Mouse (Mus musculus) liver, embryonic 15.5 days (tissue): ENCODE results near the gene Ctsh. TPM values are rescaled to one million over a fixed set of nuclear protein-coding genes. Genes with fewer than 3 reads are reported as not detected.

ENCODE experiments used
- ATAC-seq: fragments of 200-750 bp; cut with Nextera tagmentation; 2 replicates; pipeline ENCODE4 v1.8.0; 2017; ENCODE audit warnings: moderate number of reproducible peaks, mild to moderate bottlenecking, moderate library complexity; ENCODE audit not compliant: insufficient read depth
- H3K27ac ChIP-seq: fragments of 300-500 bp; sonication (generic); replicated peaks from 2 replicates; pipeline ENCODE4 v1.5.1; 2015; ENCODE audit warnings: mild to moderate bottlenecking, inconsistent platforms
- H3K27me3 ChIP-seq: fragments of 300-500 bp; sonication (generic); 2 replicates; pipeline ENCODE4 v1.6.1; 2015; ENCODE audit warnings: mild to moderate bottlenecking, inconsistent platforms
- H3K36me3 ChIP-seq: fragments of 300-500 bp; sonication (generic); replicated peaks from 2 replicates; pipeline ENCODE4 v1.6.1; 2015; ENCODE audit warnings: moderate library complexity, mild to moderate bottlenecking, inconsistent platforms
- H3K4me1 ChIP-seq: fragments of 300-500 bp; sonication (generic); replicated peaks from 2 replicates; pipeline ENCODE4 v1.6.1; 2015; ENCODE audit warnings: inconsistent platforms
- H3K4me2 ChIP-seq: fragments of 300-500 bp; sonication (generic); 2 replicates; pipeline ENCODE4 v1.6.1; 2015; ENCODE audit warnings: moderate library complexity, mild to moderate bottlenecking, inconsistent platforms
- H3K4me3 ChIP-seq: fragments of 300-500 bp; sonication (generic); replicated peaks from 2 replicates; pipeline ENCODE4 v1.5.1; 2015; ENCODE audit warnings: mild to moderate bottlenecking, inconsistent platforms
- H3K9ac ChIP-seq: fragments of 300-500 bp; sonication (generic); 2 replicates; pipeline ENCODE4 v1.6.1; 2015; ENCODE audit warnings: moderate library complexity, mild to moderate bottlenecking, inconsistent platforms
- H3K9me3 ChIP-seq: fragments of 300-500 bp; sonication (generic); replicated peaks from 2 replicates; pipeline ENCODE4 v1.6.1; 2016; ENCODE audit warnings: inconsistent platforms
- WGBS: fragments of 180-500 bp; shearing (Covaris S2); methylation state at CpG from one replicate; pipeline ENCODE4 v1.1.7; 2015; ENCODE audit warnings: mixed read lengths; ENCODE audit not compliant: insufficient replicate concordance; 5-methylcytosine and 5-hydroxymethylcytosine counted together
- polyA plus RNA-seq: library from polyadenylated mRNA; unstranded; fragments of >200 nt; fragmentation: Nextera tagmentation; extraction: Ambion mirVana; gene quantifications from 2 replicates; pipeline ENCODE4 v1.2.1, GENCODE M21; 2015

Gene Ctsh
- polyA plus RNA-seq, 1 experiment from 2014 or later = 123 TPM

DNA sequence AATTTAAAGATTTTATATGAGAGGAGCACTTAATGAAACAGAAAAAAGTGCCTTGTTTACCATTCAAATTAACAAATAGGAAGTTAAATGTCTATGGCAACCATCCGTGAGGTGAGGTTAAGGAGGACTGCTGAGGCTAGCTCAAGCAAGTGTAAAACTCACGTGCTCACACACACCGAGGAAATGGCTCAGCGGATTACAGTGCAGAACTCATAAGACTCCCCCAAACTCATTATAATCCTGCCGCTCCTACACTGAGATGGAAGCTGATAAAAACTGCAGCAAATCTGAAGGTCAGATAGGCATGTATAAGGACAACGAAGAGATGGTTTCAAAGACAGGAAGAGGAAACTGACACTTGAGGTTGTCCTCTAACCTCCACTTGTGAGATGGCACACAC is 55.4 kb downstream of the Ctsh start:
- no peak overlapping the region for H3K4me3 ChIP-seq
- H3K4me2 ChIP-seq = no peak overlapping the region
- H3K36me3 ChIP-seq = peaks cover 40% of the 10 kb centered on the region
- H3K9me3 ChIP-seq = no peaks in the 10 kb centered on the region
- no peak overlapping the region for H3K27ac ChIP-seq
- H3K4me1 ChIP-seq = peaks cover 34% of the 10 kb centered on the region
- no peak for ATAC-seq
- H3K9ac ChIP-seq = no peak overlapping the region
- 53% methylated on average over 6 of the region's 6 CpGs for WGBS
- no peaks in the 10 kb centered on the region for H3K27me3 ChIP-seq

GRCm38 (mm10) chr9:90113151-90113550 is 59.2 kb downstream of the Ctsh start:
- 0 out of 2 replicates have a peak, but pooled peaks have one; percentile 12 for ATAC-seq
- H3K4me2 ChIP-seq = peak overlapping the region; percentile 75
- H3K4me1 ChIP-seq = peaks cover 48% of the 10 kb centered on the region
- H3K36me3 ChIP-seq = peaks cover 16% of the 10 kb centered on the region
- peak overlapping the region; percentile 91 for H3K9ac ChIP-seq
- WGBS = under 1% methylated on average over 13 of the region's 13 CpGs
- peak overlapping the region; percentile 97 for H3K27ac ChIP-seq
- H3K9me3 ChIP-seq = no peaks in the 10 kb centered on the region
- H3K4me3 ChIP-seq = peak overlapping the region; percentile 79
- H3K27me3 ChIP-seq = no peaks in the 10 kb centered on the region

DNA sequence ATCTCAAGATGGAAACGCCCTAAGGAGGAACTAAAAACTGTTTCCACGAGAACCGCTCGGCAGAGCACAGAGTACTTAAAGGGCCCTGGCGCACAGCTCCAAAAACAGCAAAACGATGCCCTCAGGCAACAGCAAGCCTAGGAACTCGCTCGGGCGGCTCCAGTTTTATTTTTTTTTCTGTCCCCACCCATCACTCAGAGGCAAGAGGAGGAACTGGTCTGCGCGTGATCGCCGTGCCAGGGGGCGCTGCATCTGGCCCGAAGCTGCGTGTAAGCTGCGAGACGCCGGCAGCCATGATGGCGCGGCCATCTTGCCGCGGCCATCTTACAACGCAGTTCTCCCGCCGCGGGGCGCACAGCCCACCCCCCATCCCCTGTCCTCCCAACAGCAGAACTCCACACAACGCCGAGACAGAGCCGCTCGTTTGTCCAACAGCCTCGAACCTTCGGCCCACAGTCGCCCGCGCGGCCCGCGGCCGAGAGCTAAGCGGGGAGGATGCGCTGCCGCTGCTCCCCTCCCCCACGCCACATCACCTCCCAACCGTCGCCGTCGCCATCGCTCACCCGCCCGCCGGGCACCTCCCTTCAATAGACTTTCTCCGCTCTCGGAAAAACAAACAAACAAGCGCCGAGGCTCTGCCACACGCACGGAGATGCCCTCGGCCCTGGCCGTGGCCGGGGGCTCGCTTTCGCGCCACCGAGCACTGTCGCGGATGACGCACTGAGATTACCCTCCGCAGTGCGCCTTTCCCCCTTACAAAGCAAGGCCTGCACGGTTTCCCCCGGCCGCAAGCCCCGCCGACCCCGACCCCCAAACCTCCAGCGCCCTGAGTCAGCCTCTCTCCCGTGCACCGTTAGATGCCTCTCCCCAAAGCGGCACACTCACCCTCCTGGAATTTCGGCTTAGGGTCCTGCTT is 60.0 kb downstream of the Ctsh start:
- H3K4me1 ChIP-seq = peaks cover 45% of the 10 kb centered on the region
- no peaks in the 10 kb centered on the region for H3K27me3 ChIP-seq
- peak overlapping the region; percentile 75 for H3K4me2 ChIP-seq
- H3K36me3 ChIP-seq = peaks cover 9% of the 10 kb centered on the region
- H3K9me3 ChIP-seq = no peaks in the 10 kb centered on the region
- WGBS = under 1% methylated on average over 82 of the region's 82 CpGs
- peak overlapping the region; percentile 79 for H3K4me3 ChIP-seq
- peak overlapping the region; percentile 97 for H3K27ac ChIP-seq
- ATAC-seq = peak; percentile 77
- peak overlapping the region; percentile 91 for H3K9ac ChIP-seq

- Histone ChIP-seq H3K9ac (peak within 1 kb of the TSS; percentile 91), H3K4me1 (peaks cover 39% of the 10 kb centered on the region), H3K27ac (peak within 1 kb of the TSS; percentile 97), H3K36me3 (0 out of 2 replicates have a peak, but pooled peaks cover 3% of the 10 kb centered on the region), H3K27me3 (no peaks in the 10 kb centered on the region), H3K4me2 (peak within 1 kb of the TSS; percentile 75), H3K9me3 (no peaks in the 10 kb centered on the region), H3K4me3 (peak within 1 kb of the TSS; percentile 79)
- 2% methylated on average over 39 of the region's 40 CpGs for WGBS
- peak; percentile 91 for ATAC-seq
These were observed 60.8 kb downstream of the Ctsh start, which contains the start of gene Morf4l1 for GRCm38 (mm10) chr9:90114567-90115307. Gene Morf4l1, minus strand, starts transcription at chr9:90114774.

DNA sequence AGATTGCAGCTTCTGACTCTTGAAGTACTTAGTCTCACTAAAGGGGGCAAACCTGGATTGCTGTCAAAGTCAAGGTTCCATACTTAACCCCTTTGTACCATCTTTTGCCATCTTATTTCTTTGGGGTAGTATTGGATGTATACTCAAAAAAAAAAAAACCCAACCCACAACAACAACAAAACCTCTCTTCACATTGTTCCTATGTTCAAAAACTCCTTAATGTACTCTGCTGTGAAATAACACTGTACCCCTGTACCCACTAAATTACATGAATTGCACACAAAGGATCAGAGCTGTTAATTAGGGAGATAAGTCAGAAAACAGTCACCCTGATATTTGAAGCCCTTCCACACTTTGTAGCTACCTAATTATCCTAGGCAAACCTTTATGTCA is 61.4 kb downstream of the Ctsh start:
- peak overlapping the region; percentile 79 for H3K4me3 ChIP-seq
- no peak overlapping the region for H3K27ac ChIP-seq
- peak overlapping the region; percentile 62; the same call in 1 of the 2 replicates for H3K9ac ChIP-seq
- peak overlapping the region; percentile 75 for H3K4me2 ChIP-seq
- no peaks in the 10 kb centered on the region for H3K9me3 ChIP-seq
- H3K36me3 ChIP-seq = no peaks in the 10 kb centered on the region
- peaks cover 39% of the 10 kb centered on the region for H3K4me1 ChIP-seq
- ATAC-seq = no peak
- no peaks in the 10 kb centered on the region for H3K27me3 ChIP-seq

- Histone ChIP-seq H3K9ac (no peak overlapping the region), H3K4me3 (no peak overlapping the region), H3K4me2 (no peak overlapping the region), H3K4me1 (peaks cover 24% of the 10 kb centered on the region), H3K36me3 (no peaks in the 10 kb centered on the region), H3K27ac (no peak overlapping the region), H3K27me3 (no peaks in the 10 kb centered on the region), H3K9me3 (no peaks in the 10 kb centered on the region)
- no peak for ATAC-seq
These were observed 63.3 kb downstream of the Ctsh start for GRCm38 (mm10) chr9:90117234-90117633.

DNA sequence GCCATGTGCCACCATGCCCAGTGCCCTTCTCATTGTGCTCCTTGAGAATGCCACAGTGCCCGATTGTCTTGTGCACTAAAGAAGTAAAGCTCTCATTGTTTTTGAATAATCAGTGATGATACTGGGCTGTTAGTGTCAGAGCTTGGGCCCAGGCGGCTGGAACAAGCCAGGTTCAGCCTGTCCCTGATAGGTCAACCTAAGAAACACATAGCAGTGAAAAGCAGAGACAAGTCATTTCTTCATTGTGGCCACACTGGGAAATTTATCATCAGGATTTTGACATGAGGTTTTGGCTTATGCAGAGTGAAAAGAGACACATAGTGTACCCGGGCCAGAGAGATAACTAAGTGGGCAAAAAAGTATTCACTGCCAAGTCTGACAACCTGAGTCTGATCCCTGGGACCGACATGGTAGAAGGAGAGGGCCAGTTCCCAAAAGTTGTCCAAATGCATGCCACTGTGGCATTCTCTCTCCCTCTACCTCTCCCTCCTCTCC is 68.3 kb downstream of the Ctsh start:
- Histone ChIP-seq H3K36me3 (no peaks in the 10 kb centered on the region), H3K9me3 (no peaks in the 10 kb centered on the region), H3K27ac (no peak overlapping the region), H3K4me3 (no peak overlapping the region), H3K9ac (no peak overlapping the region), H3K4me2 (no peak overlapping the region), H3K4me1 (peaks cover 18% of the 10 kb centered on the region), H3K27me3 (no peaks in the 10 kb centered on the region)
- WGBS = 46% methylated on average over 4 of the region's 4 CpGs
- no peak for ATAC-seq

- no peaks in the 10 kb centered on the region for H3K36me3 ChIP-seq
- no peaks in the 10 kb centered on the region for H3K9me3 ChIP-seq
- no peak overlapping the region for H3K9ac ChIP-seq
- H3K27me3 ChIP-seq = no peaks in the 10 kb centered on the region
- no peak for ATAC-seq
- H3K4me2 ChIP-seq = no peak overlapping the region
- WGBS = 54% methylated on average over 11 of the region's 11 CpGs
- H3K27ac ChIP-seq = no peak overlapping the region
- H3K4me3 ChIP-seq = no peak overlapping the region
- H3K4me1 ChIP-seq = peaks cover 16% of the 10 kb centered on the region
These were observed 70.4 kb downstream of the Ctsh start for GRCm38 (mm10) chr9:90124156-90124872.

- Histone ChIP-seq H3K9me3 (no peaks in the 10 kb centered on the region), H3K9ac (no peak overlapping the region), H3K36me3 (no peaks in the 10 kb centered on the region), H3K27ac (no peak overlapping the region), H3K4me2 (no peak overlapping the region), H3K4me1 (peaks cover 16% of the 10 kb centered on the region), H3K27me3 (no peaks in the 10 kb centered on the region), H3K4me3 (no peak overlapping the region)
- 51% methylated on average over 8 of the region's 8 CpGs for WGBS
- ATAC-seq = no peak
These were observed 70.9 kb downstream of the Ctsh start for GRCm38 (mm10) chr9:90124873-90125245.
